Mouse (Mus musculus): ENCODE measurements around the gene Jmy. TPM values are rescaled to one million over a fixed set of nuclear protein-coding genes. Genes with fewer than 3 reads are reported as not detected.

The Jmy gene
- polyA plus RNA-seq, 1 experiment from 2014 or later, result 3.8 TPM

Other genes with a start within 250 kb of the Jmy start
- 12.3 and 13.3 TPM in 2 replicates for gene Homer1, start 200.2 kb downstream of the Jmy start, polyA plus RNA-seq (2014; fragmentation: Nextera tagmentation; extraction: Ambion mirVana)
- gene Bhmt, start 138.2 kb upstream of the Jmy start, polyA plus RNA-seq (2014; fragmentation: Nextera tagmentation; extraction: Ambion mirVana), result not detected in 2 replicates
- gene Bhmt2, start 174.5 kb upstream of the Jmy start, polyA plus RNA-seq (2014; fragmentation: Nextera tagmentation; extraction: Ambion mirVana), result not detected in 2 replicates
- gene Dmgdh, start 174.6 kb upstream of the Jmy start, polyA plus RNA-seq (2014; fragmentation: Nextera tagmentation; extraction: Ambion mirVana), result 0.08 TPM in 1 of 2 replicates, not detected in the other